Mouse (Mus musculus): ENCODE results near the gene Tfpt.

GRCm38 (mm10) chr7:3587292-3587691, 42.4 kb downstream of the Tfpt start:
- TF ChIP-seq GATA2 (IDR thresholded peaks at IDR 0.05; ENCODE audit: borderline replicate concordance, low read depth, low read length), result no peak
- no peak for TF ChIP-seq CTCF (IDR thresholded peaks at IDR 0.05; ENCODE audit: low read depth, low read length)
- TF ChIP-seq GATA1 (IDR thresholded peaks at IDR 0.05; ENCODE audit: borderline replicate concordance, low read length), result no peak
- TF ChIP-seq POLR2AphosphoS5 (IDR thresholded peaks at IDR 0.05; ENCODE audit: insufficient replicate concordance, low read depth, low read length), result no peak
- TF ChIP-seq TAL1 (conservative IDR thresholded peaks at IDR 0.05; ENCODE audit: low read depth, low read length), result no peak

Measured in G1E (cell line).